Mouse (Mus musculus) G1E (cell line): ENCODE results near the gene Naa50. TPM values are rescaled to one million over a fixed set of nuclear protein-coding genes. Genes with fewer than 3 reads are reported as not detected.

Experiments used
- ATAC-seq: 2 replicates; pipeline ENCODE4 v1.8.0; 2016; ENCODE audit warnings: mild to moderate bottlenecking; ENCODE audit not compliant: insufficient number of reproducible peaks, poor library complexity, low FRiP score, severe bottlenecking; ENCODE audit errors: extremely low read depth
- DNase-seq: peaks from one replicate; pipeline ENCODE4 v3.0.0; 2012; ENCODE audit warnings: low spot score
- H3K27me3 ChIP-seq: 2 replicates; pipeline ENCODE4 v1.6.1; 2012; ENCODE audit warnings: mild to moderate bottlenecking, low read length, inconsistent platforms; ENCODE audit not compliant: insufficient read depth
- H3K36me3 ChIP-seq: replicated peaks from 2 replicates; pipeline ENCODE3; 2012; ENCODE audit warnings: mild to moderate bottlenecking, inconsistent platforms
- H3K4me1 ChIP-seq: 2 replicates; pipeline ENCODE4 v1.6.1; 2012; ENCODE audit warnings: low read depth, low read length, inconsistent platforms, mixed read lengths; ENCODE audit not compliant: insufficient read depth
- H3K4me3 ChIP-seq: 2 replicates; pipeline ENCODE4 v1.5.1; 2012; ENCODE audit warnings: low read depth, mild to moderate bottlenecking, inconsistent platforms, low read length, moderate library complexity, mixed read lengths
- H3K9me3 ChIP-seq: replicated peaks from 2 replicates; pipeline ENCODE4 v1.6.1; 2012; ENCODE audit warnings: inconsistent platforms
- CTCF ChIP-seq: IDR thresholded peaks from 2 replicates; pipeline ENCODE4 v1.5.1; 2012; ENCODE audit warnings: low read depth, low read length, inconsistent platforms, mixed read lengths
- GATA1 ChIP-seq: IDR thresholded peaks from 2 replicates; pipeline ENCODE4 v1.6.1; 2012; ENCODE audit warnings: borderline replicate concordance, low read length, inconsistent platforms, mixed read lengths
- GATA2 ChIP-seq: IDR thresholded peaks from 2 replicates; pipeline ENCODE4 v1.6.1; 2012; ENCODE audit warnings: low read depth, low read length, inconsistent platforms, borderline replicate concordance
- POLR2AphosphoS5 ChIP-seq: IDR thresholded peaks from 2 replicates; pipeline ENCODE4 v1.6.1; 2012; ENCODE audit warnings: low read depth, low read length, inconsistent platforms; ENCODE audit not compliant: insufficient replicate concordance
- TAL1 ChIP-seq: conservative IDR thresholded peaks from 2 replicates; pipeline ENCODE4 v1.6.1; 2012; ENCODE audit warnings: low read depth, low read length, inconsistent platforms, mixed read lengths
- polyA plus RNA-seq: library from polyadenylated mRNA; stranded (reverse); fragments of >175 nt; gene quantifications from 2 replicates; pipeline ENCODE4 v1.2.3, GENCODE M21; 2012
- total RNA-seq, 2 experiments: library from RNA; stranded (forward) in 1 of 2; stranded (reverse) in 1 of 2; fragments of 200-1000 nt in 1 of 2; fragments of >200 nt in 1 of 2; fragmentation: Nextera tagmentation in 1 of 2; gene quantifications; 2 replicates each; pipeline ENCODE4 v1.2.3; 2014 to 2017

Naa50 gene
- total and polyA plus RNA-seq, 3 experiments: 44.5 to 171 (median 89.8) TPM

- no peak for ATAC-seq
Observed at GRCm38 (mm10) chr16:44188766-44189165, 49.1 kb downstream of the Naa50 start.

GRCm38 (mm10) chr16:44190032-44190431 lies 50.4 kb downstream of the Naa50 start:
- Histone ChIP-seq H3K36me3 (peaks cover 33% of the 10 kb centered on the region), H3K9me3 (peaks cover 5% of the 10 kb centered on the region), H3K4me1 (peaks cover 2% of the 10 kb centered on the region; the same call in 1 of the 2 replicates), H3K27me3 (no peaks in the 10 kb centered on the region), H3K4me3 (no peak overlapping the region)
- DNase-seq: no peak
- no peak for TF ChIP-seq GATA1
- ATAC-seq: no peak

More at GRCm38 (mm10) chr16:44188766-44189165, 49.1 kb downstream of the Naa50 start:
- TF ChIP-seq CTCF: no peak
- no peak for TF ChIP-seq GATA2
- no peak for TF ChIP-seq GATA1
- no peak for TF ChIP-seq POLR2AphosphoS5
- no peak for TF ChIP-seq TAL1
- DNase-seq: no peak
- Histone ChIP-seq H3K36me3 (peaks cover 37% of the 10 kb centered on the region), H3K4me1 (peaks cover 2% of the 10 kb centered on the region; the same call in 1 of the 2 replicates), H3K9me3 (peaks cover 5% of the 10 kb centered on the region), H3K4me3 (no peak overlapping the region), H3K27me3 (no peaks in the 10 kb centered on the region)

DNA sequence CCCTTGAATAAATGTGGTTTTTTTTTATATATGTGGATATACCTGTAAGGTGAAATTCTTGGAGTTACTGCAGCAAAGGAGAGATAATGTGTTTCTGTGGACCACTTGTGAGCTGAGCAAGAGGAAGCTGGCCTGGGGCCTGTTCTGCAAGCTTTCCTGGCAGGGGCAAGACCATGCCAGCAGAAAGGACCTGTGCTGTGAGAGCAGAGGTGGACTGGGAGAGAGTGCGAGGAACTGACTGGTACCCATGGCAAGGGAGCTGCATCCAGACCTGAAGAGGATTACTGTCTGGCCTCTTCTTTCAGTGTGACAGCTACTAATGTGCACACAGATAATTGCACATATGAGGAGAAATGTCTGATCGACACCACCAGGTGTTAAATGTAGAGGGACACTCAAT lies 51.3 kb downstream of the Naa50 start:
- DNase-seq (no peak), ATAC-seq (no peak)
- TF ChIP-seq TAL1: no peak
- no peak for TF ChIP-seq GATA1
- TF ChIP-seq CTCF: no peak
- no peak for TF ChIP-seq POLR2AphosphoS5
- no peak for TF ChIP-seq GATA2
- peaks cover 2% of the 10 kb centered on the region; the same call in 1 of the 2 replicates for H3K4me1 ChIP-seq
- peaks cover 33% of the 10 kb centered on the region for H3K36me3 ChIP-seq
- H3K27me3 ChIP-seq: no peaks in the 10 kb centered on the region
- H3K4me3 ChIP-seq: no peak overlapping the region
- H3K9me3 ChIP-seq: peaks cover 5% of the 10 kb centered on the region

- no peak for DNase-seq
- TF ChIP-seq CTCF (no peak), POLR2AphosphoS5 (no peak), TAL1 (no peak), GATA1 (no peak), GATA2 (no peak)
- H3K9me3 ChIP-seq: no peaks in the 10 kb centered on the region
- H3K36me3 ChIP-seq: peaks cover 60% of the 10 kb centered on the region
- peaks cover 2% of the 10 kb centered on the region; the same call in 1 of the 2 replicates for H3K4me1 ChIP-seq
- no peaks in the 10 kb centered on the region for H3K27me3 ChIP-seq
- H3K4me3 ChIP-seq: no peak overlapping the region
- ATAC-seq: no peak
Observed at GRCm38 (mm10) chr16:44199066-44199703, 59.6 kb downstream of the Naa50 start.

DNA sequence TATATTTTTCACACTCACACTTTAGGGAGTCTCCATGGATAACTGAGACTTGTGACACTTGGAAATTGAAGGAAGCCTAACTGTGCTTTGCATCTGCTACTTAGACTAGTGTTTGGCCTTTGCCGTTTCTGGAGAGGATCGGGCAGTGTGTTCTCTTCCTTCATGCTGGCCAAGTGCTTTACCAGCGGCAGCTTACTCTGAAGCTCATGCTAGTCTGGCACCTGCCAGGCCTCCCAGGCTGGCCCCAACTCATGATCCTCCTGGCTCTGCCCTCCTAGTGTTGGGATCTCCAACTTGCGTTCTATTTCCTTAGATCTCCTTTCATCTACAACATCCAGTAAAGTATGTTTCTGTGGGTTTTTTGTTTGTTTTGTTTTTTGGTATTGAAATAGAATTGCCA lies 60.5 kb downstream of the Naa50 start:
- Histone ChIP-seq H3K4me1 (peaks cover 2% of the 10 kb centered on the region; the same call in 1 of the 2 replicates), H3K36me3 (peaks cover 64% of the 10 kb centered on the region), H3K27me3 (no peaks in the 10 kb centered on the region), H3K9me3 (no peaks in the 10 kb centered on the region), H3K4me3 (no peak overlapping the region)
- no peak for TF ChIP-seq GATA2
- no peak for TF ChIP-seq CTCF
- no peak for TF ChIP-seq POLR2AphosphoS5
- TF ChIP-seq TAL1: no peak
- DNase-seq (no peak), ATAC-seq (no peak)

DNA sequence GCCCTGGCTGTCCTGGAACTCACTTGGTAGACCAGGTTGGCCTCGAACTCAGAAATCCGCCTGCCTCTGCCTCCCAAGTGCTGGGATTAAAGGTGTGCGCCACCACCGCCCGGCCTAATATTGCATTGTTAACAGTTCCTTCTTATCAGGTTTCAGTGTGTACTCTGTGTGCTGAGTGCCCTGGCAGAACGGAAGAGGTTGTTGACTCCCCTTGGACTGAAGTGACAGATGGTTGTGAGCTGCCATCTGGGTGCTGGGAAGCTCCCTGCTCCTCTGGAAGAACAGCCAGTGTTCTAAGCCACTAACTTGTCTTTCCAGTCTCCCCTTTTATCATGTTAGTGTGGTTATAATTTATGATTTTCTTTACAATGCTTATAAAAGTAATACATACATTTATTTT lies 64.7 kb downstream of the Naa50 start:
- Histone ChIP-seq H3K9me3 (no peaks in the 10 kb centered on the region), H3K4me3 (no peak overlapping the region), H3K4me1 (no peaks in the 10 kb centered on the region), H3K27me3 (no peaks in the 10 kb centered on the region), H3K36me3 (peaks cover 77% of the 10 kb centered on the region)
- ATAC-seq: no peak
- TF ChIP-seq GATA1 (no peak), CTCF (no peak), POLR2AphosphoS5 (no peak), GATA2 (no peak), TAL1 (no peak)
- DNase-seq: no peak
